Mouse (Mus musculus): ENCODE data around the gene Maml3. TPM values are rescaled to one million over a fixed set of nuclear protein-coding genes. Genes with fewer than 3 reads are reported as not detected.

Maml3 gene
- polyA plus RNA-seq, 1 experiment from 2014 or later: 3.6 TPM

- H3K27me3 ChIP-seq (replicated peaks; ENCODE audit: control insufficient read depth, insufficient read depth, low read length): no peaks in the 10 kb centered on the region
- H3K9me3 ChIP-seq (ENCODE audit: control insufficient read depth, low read length): no peaks in the 10 kb centered on the region
- 65% methylated on average over 6 of the region's 6 CpGs for WGBS
- no peak overlapping the region for H3K9ac ChIP-seq (ENCODE audit: low read depth, low read length)
- H3K36me3 ChIP-seq (ENCODE audit: control insufficient read depth, insufficient read depth, low read length): no peaks in the 10 kb centered on the region
- H3K4me3 ChIP-seq (ENCODE audit: low read length): no peak overlapping the region
- no peak overlapping the region for H3K4me2 ChIP-seq (ENCODE audit: low read depth, low read length)
- no peak overlapping the region for H3K27ac ChIP-seq (ENCODE audit: low read length)
- no peak for ATAC-seq
- no peaks in the 10 kb centered on the region for H3K4me1 ChIP-seq (ENCODE audit: control insufficient read depth, insufficient read depth, low read length)
These were observed 301.0 kb downstream of the Maml3 start for GRCm38 (mm10) chr3:51803903-51804302.

DNA sequence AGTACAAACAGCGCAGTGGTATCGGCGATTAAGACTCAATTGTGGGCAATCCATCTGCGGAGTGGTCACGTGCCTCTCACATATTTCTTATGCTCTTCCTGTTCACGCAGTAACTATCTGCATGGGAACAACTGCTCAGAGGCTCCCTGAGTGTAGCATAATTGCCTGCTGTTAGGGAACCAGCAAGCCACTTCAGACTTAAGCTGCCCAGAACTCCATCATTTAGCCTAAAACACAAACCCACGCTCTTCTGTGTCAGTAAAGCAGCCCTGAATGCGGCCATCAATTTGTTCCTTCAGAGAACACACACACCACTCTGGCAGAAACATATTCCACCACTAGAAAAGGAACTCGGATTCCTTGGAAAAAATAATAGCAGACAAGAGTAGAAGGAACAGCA lies 305.2 kb downstream of the Maml3 start:
- no peak overlapping the region for H3K27ac ChIP-seq (ENCODE audit: low read length)
- H3K4me1 ChIP-seq (ENCODE audit: control insufficient read depth, insufficient read depth, low read length): 0 out of 2 replicates have a peak, but pooled peaks cover 6% of the 10 kb centered on the region
- no peaks in the 10 kb centered on the region for H3K27me3 ChIP-seq (replicated peaks; ENCODE audit: control insufficient read depth, insufficient read depth, low read length)
- no peak overlapping the region for H3K4me2 ChIP-seq (ENCODE audit: low read depth, low read length)
- ATAC-seq: no peak
- 75% methylated on average over 9 of the region's 9 CpGs for WGBS
- no peak overlapping the region for H3K9ac ChIP-seq (ENCODE audit: low read depth, low read length)
- no peaks in the 10 kb centered on the region for H3K9me3 ChIP-seq (ENCODE audit: control insufficient read depth, low read length)
- H3K36me3 ChIP-seq (ENCODE audit: control insufficient read depth, insufficient read depth, low read length): no peaks in the 10 kb centered on the region
- H3K4me3 ChIP-seq (ENCODE audit: low read length): no peak overlapping the region

- Histone ChIP-seq H3K9me3 (ENCODE audit: control insufficient read depth, low read length) (no peaks in the 10 kb centered on the region), H3K4me1 (ENCODE audit: control insufficient read depth, insufficient read depth, low read length) (0 out of 2 replicates have a peak, but pooled peaks cover 6% of the 10 kb centered on the region), H3K27ac (ENCODE audit: low read length) (no peak overlapping the region), H3K4me3 (ENCODE audit: low read length) (0 out of 2 replicates have a peak overlapping the region, but pooled peaks have one; percentile 9), H3K4me2 (ENCODE audit: low read depth, low read length) (no peak overlapping the region), H3K9ac (ENCODE audit: low read depth, low read length) (no peak overlapping the region), H3K36me3 (ENCODE audit: control insufficient read depth, insufficient read depth, low read length) (no peaks in the 10 kb centered on the region), H3K27me3 (replicated peaks; ENCODE audit: control insufficient read depth, insufficient read depth, low read length) (no peaks in the 10 kb centered on the region)
- WGBS: 55% methylated on average over 6 of the region's 6 CpGs
- ATAC-seq: no peak
These were observed 308.0 kb downstream of the Maml3 start for GRCm38 (mm10) chr3:51796838-51797237.

DNA sequence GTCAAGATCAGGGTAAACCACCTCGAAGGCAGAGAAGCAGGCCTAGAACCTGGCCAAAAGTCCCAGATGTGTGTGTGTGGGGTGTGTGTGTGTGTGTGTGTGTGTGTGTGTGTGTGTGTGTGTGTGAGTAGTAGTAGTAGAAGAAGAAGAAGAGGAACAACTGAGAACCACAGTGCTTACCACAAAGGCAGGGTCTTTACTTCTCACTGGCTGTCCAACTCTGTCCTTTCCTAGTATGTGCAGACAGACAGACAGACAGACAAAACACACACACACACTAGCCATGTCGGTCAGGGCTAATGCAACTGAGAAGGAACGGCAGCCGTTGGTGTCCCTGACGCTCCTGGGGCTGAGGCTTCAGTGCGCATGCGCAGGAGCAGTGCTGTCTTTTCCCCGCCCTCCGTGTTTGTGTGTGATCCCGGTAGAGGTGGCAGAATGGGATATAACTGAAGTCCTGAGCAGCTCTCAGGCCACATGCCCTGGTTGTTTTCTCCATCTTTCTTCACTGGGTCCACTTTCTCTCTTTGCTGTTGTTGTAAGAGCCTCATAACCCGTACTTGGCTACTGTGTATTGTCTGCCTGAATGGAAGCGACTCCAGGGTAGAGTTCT lies 308.6 kb downstream of the Maml3 start:
- no peak for ATAC-seq
- Histone ChIP-seq H3K9me3 (ENCODE audit: control insufficient read depth, low read length) (no peaks in the 10 kb centered on the region), H3K27ac (ENCODE audit: low read length) (no peak overlapping the region), H3K9ac (ENCODE audit: low read depth, low read length) (no peak overlapping the region), H3K27me3 (replicated peaks; ENCODE audit: control insufficient read depth, insufficient read depth, low read length) (no peaks in the 10 kb centered on the region), H3K4me2 (ENCODE audit: low read depth, low read length) (no peak overlapping the region), H3K4me3 (ENCODE audit: low read length) (0 out of 2 replicates have a peak overlapping the region, but pooled peaks have one; percentile 9), H3K4me1 (ENCODE audit: control insufficient read depth, insufficient read depth, low read length) (0 out of 2 replicates have a peak, but pooled peaks cover 6% of the 10 kb centered on the region), H3K36me3 (ENCODE audit: control insufficient read depth, insufficient read depth, low read length) (no peaks in the 10 kb centered on the region)
- 73% methylated on average over 12 of the region's 12 CpGs for WGBS

- 51% methylated on average over 7 of the region's 7 CpGs for WGBS
- H3K27me3 ChIP-seq (replicated peaks; ENCODE audit: control insufficient read depth, insufficient read depth, low read length): no peaks in the 10 kb centered on the region
- no peak overlapping the region for H3K9ac ChIP-seq (ENCODE audit: low read depth, low read length)
- no peak overlapping the region for H3K27ac ChIP-seq (ENCODE audit: low read length)
- no peak overlapping the region for H3K4me3 ChIP-seq (ENCODE audit: low read length)
- no peaks in the 10 kb centered on the region for H3K9me3 ChIP-seq (ENCODE audit: control insufficient read depth, low read length)
- peaks cover 19% of the 10 kb centered on the region for H3K4me1 ChIP-seq (ENCODE audit: control insufficient read depth, insufficient read depth, low read length)
- no peak for ATAC-seq
- H3K4me2 ChIP-seq (ENCODE audit: low read depth, low read length): no peak overlapping the region
- no peaks in the 10 kb centered on the region for H3K36me3 ChIP-seq (ENCODE audit: control insufficient read depth, insufficient read depth, low read length)
These were observed 313.3 kb downstream of the Maml3 start for GRCm38 (mm10) chr3:51791542-51791941.

GRCm38 (mm10) chr3:51789389-51789904 lies 315.4 kb downstream of the Maml3 start:
- peak overlapping the region; percentile 35; the same call in 1 of the 2 replicates for H3K9ac ChIP-seq (ENCODE audit: low read depth, low read length)
- H3K27ac ChIP-seq (ENCODE audit: low read length): peak overlapping the region; percentile 57
- peak overlapping the region; percentile 17; the same call in 1 of the 2 replicates for H3K4me3 ChIP-seq (ENCODE audit: low read length)
- no peaks in the 10 kb centered on the region for H3K27me3 ChIP-seq (replicated peaks; ENCODE audit: control insufficient read depth, insufficient read depth, low read length)
- no peaks in the 10 kb centered on the region for H3K9me3 ChIP-seq (ENCODE audit: control insufficient read depth, low read length)
- no peaks in the 10 kb centered on the region for H3K36me3 ChIP-seq (ENCODE audit: control insufficient read depth, insufficient read depth, low read length)
- no peak for ATAC-seq
- peak overlapping the region; percentile 28; the same call in 1 of the 2 replicates for H3K4me2 ChIP-seq (ENCODE audit: low read depth, low read length)
- WGBS: 71% methylated on average over 10 of the region's 10 CpGs
- peaks cover 17% of the 10 kb centered on the region for H3K4me1 ChIP-seq (ENCODE audit: control insufficient read depth, insufficient read depth, low read length)

- Histone ChIP-seq H3K4me3 (ENCODE audit: low read length) (peak overlapping the region; percentile 17), H3K27ac (ENCODE audit: low read length) (peak overlapping the region; percentile 57), H3K4me2 (ENCODE audit: low read depth, low read length) (peak overlapping the region; percentile 28), H3K9me3 (ENCODE audit: control insufficient read depth, low read length) (no peaks in the 10 kb centered on the region), H3K27me3 (replicated peaks; ENCODE audit: control insufficient read depth, insufficient read depth, low read length) (no peaks in the 10 kb centered on the region), H3K4me1 (ENCODE audit: control insufficient read depth, insufficient read depth, low read length) (peaks cover 17% of the 10 kb centered on the region), H3K9ac (ENCODE audit: low read depth, low read length) (peak overlapping the region; percentile 35; the same call in 1 of the 2 replicates), H3K36me3 (ENCODE audit: control insufficient read depth, insufficient read depth, low read length) (no peaks in the 10 kb centered on the region)
- WGBS: 3% methylated on average over 17 of the region's 17 CpGs
- ATAC-seq: peak; percentile 73
These were observed 316.1 kb downstream of the Maml3 start for GRCm38 (mm10) chr3:51788591-51789339.

- H3K4me2 ChIP-seq (ENCODE audit: low read depth, low read length): no peak overlapping the region
- no peaks in the 10 kb centered on the region for H3K36me3 ChIP-seq (ENCODE audit: control insufficient read depth, insufficient read depth, low read length)
- H3K4me1 ChIP-seq (ENCODE audit: control insufficient read depth, insufficient read depth, low read length): peaks cover 17% of the 10 kb centered on the region
- H3K27ac ChIP-seq (ENCODE audit: low read length): no peak overlapping the region
- H3K9ac ChIP-seq (ENCODE audit: low read depth, low read length): no peak overlapping the region
- H3K9me3 ChIP-seq (ENCODE audit: control insufficient read depth, low read length): no peaks in the 10 kb centered on the region
- H3K4me3 ChIP-seq (ENCODE audit: low read length): no peak overlapping the region
- ATAC-seq: no peak
- WGBS: 98% methylated on average over 2 of the region's 2 CpGs
- no peaks in the 10 kb centered on the region for H3K27me3 ChIP-seq (replicated peaks; ENCODE audit: control insufficient read depth, insufficient read depth, low read length)
These were observed 316.9 kb downstream of the Maml3 start for GRCm38 (mm10) chr3:51787945-51788344.

GRCm38 (mm10) chr3:51785796-51786195 lies 319.1 kb downstream of the Maml3 start:
- H3K27me3 ChIP-seq (replicated peaks; ENCODE audit: control insufficient read depth, insufficient read depth, low read length): no peaks in the 10 kb centered on the region
- no peak overlapping the region for H3K27ac ChIP-seq (ENCODE audit: low read length)
- H3K4me3 ChIP-seq (ENCODE audit: low read length): no peak overlapping the region
- no peaks in the 10 kb centered on the region for H3K9me3 ChIP-seq (ENCODE audit: control insufficient read depth, low read length)
- no peak overlapping the region for H3K4me2 ChIP-seq (ENCODE audit: low read depth, low read length)
- no peak for ATAC-seq
- WGBS: 82% methylated on average over 7 of the region's 7 CpGs
- H3K9ac ChIP-seq (ENCODE audit: low read depth, low read length): no peak overlapping the region
- H3K36me3 ChIP-seq (ENCODE audit: control insufficient read depth, insufficient read depth, low read length): no peaks in the 10 kb centered on the region
- peaks cover 13% of the 10 kb centered on the region for H3K4me1 ChIP-seq (ENCODE audit: control insufficient read depth, insufficient read depth, low read length)

Measured in intestine, embryonic 16.5 days (tissue).